In genomic region chr4:135097910-135098891, GRCm38 (mm10) we compare ENCODE assay signal across 22 mouse cellular contexts. TPM values are rescaled to one million over a fixed set of nuclear protein-coding genes. Genes with fewer than 3 reads are reported as not detected.
DNase-seq lines count a peak whose midpoint lies in the region; ATAC-seq lines count a peak whose summit lies in the region.
"Had no signal": no experiment of that assay in that cellular context is flagged by ENCODE, and none has a peak within 500 bp of the region (broad histone marks: within the 10 kb centered on the region; RNA-seq: fewer than 3 reads in every experiment).

No protein-coding gene starts in this region.

- H3K9ac ChIP-seq in forebrain, embryonic 15.5 days (replicated peaks), result no peak overlapping the region
- no peak overlapping the region for H3K9ac ChIP-seq in neural tube, embryonic 15.5 days (replicated peaks)
- H3K9ac ChIP-seq: liver, embryonic 12.5 days; lung, embryonic 15.5 days; neural tube, embryonic 13.5 days; stomach, embryonic 15.5 days had no signal

- H3K4me3 ChIP-seq in forebrain, embryonic 10.5 days, result no peak overlapping the region
- H3K4me3 ChIP-seq in forebrain, embryonic 15.5 days, result no peak overlapping the region
- H3K4me3 ChIP-seq in megakaryocyte, embryonic 14.5 days (replicated peaks), result peak overlapping the region; percentile 66
- no peak overlapping the region for H3K4me3 ChIP-seq in neural tube, embryonic 15.5 days (replicated peaks)
- H3K4me3 ChIP-seq: erythroblast, embryonic 14.5 days; hindbrain, embryonic 10.5 days; liver, embryonic 12.5 days; lung, embryonic 15.5 days; neural tube, embryonic 13.5 days; stomach, embryonic 15.5 days had no signal

- no peaks in the 10 kb centered on the region for H3K4me1 ChIP-seq in forebrain, embryonic 10.5 days
- no peaks in the 10 kb centered on the region for H3K4me1 ChIP-seq in forebrain, embryonic 15.5 days
- H3K4me1 ChIP-seq in megakaryocyte, embryonic 14.5 days, result peaks cover 84% of the 10 kb centered on the region
- no peaks in the 10 kb centered on the region for H3K4me1 ChIP-seq in neural tube, embryonic 15.5 days
- H3K4me1 ChIP-seq: hindbrain, embryonic 10.5 days; liver, embryonic 12.5 days; lung, embryonic 15.5 days; neural tube, embryonic 13.5 days; stomach, embryonic 15.5 days had no signal

- no peaks in the 10 kb centered on the region for H3K9me3 ChIP-seq in forebrain, embryonic 10.5 days
- no peaks in the 10 kb centered on the region for H3K9me3 ChIP-seq in forebrain, embryonic 15.5 days
- peaks cover 8% of the 10 kb centered on the region for H3K9me3 ChIP-seq in megakaryocyte, embryonic 14.5 days
- no peaks in the 10 kb centered on the region for H3K9me3 ChIP-seq in neural tube, embryonic 15.5 days (replicated peaks)
- H3K9me3 ChIP-seq: hindbrain, embryonic 10.5 days; liver, embryonic 12.5 days; lung, embryonic 15.5 days; neural tube, embryonic 13.5 days; stomach, embryonic 15.5 days had no signal

- H3K4me2 ChIP-seq in forebrain, embryonic 15.5 days (replicated peaks), result no peak overlapping the region
- no peak overlapping the region for H3K4me2 ChIP-seq in neural tube, embryonic 15.5 days
- H3K4me2 ChIP-seq: liver, embryonic 12.5 days; lung, embryonic 15.5 days; neural tube, embryonic 13.5 days; stomach, embryonic 15.5 days had no signal

- H3K36me3 ChIP-seq in forebrain, embryonic 10.5 days (replicated peaks), result no peaks in the 10 kb centered on the region
- no peaks in the 10 kb centered on the region for H3K36me3 ChIP-seq in forebrain, embryonic 15.5 days
- peaks cover 4% of the 10 kb centered on the region for H3K36me3 ChIP-seq in megakaryocyte, embryonic 14.5 days (replicated peaks; ENCODE audit: low read length)
- no peaks in the 10 kb centered on the region for H3K36me3 ChIP-seq in neural tube, embryonic 15.5 days
- H3K36me3 ChIP-seq: hindbrain, embryonic 10.5 days; liver, embryonic 12.5 days; lung, embryonic 15.5 days; neural tube, embryonic 13.5 days; stomach, embryonic 15.5 days had no signal

- WGBS in forebrain, embryonic 10.5 days, result 85% methylated on average over 17 of the region's 17 CpGs
- WGBS in forebrain, embryonic 15.5 days, result 87% methylated on average over 17 of the region's 17 CpGs
- 93% methylated on average over 17 of the region's 17 CpGs for WGBS in neural tube, embryonic 15.5 days

- peak overlapping the region; percentile 25; the same call in 1 of the 2 replicates for H3K27ac ChIP-seq in forebrain, embryonic 10.5 days
- no peak overlapping the region for H3K27ac ChIP-seq in forebrain, embryonic 15.5 days (replicated peaks)
- no peak overlapping the region for H3K27ac ChIP-seq in neural tube, embryonic 15.5 days (replicated peaks)
- H3K27ac ChIP-seq: hindbrain, embryonic 10.5 days; liver, embryonic 12.5 days; lung, embryonic 15.5 days; neural tube, embryonic 13.5 days; stomach, embryonic 15.5 days had no signal

- no peak for DNase-seq in forebrain, embryonic 10.5 days (ENCODE audit: extremely low spot score, low spot score)
- peak; percentile 68 for DNase-seq in T-cell, adult 2 months (ENCODE audit: low spot score)
- peak; percentile 69 for DNase-seq in thymus, postnatal 14 days
- no peak for DNase-seq in ovary, adult 18-20 months (ENCODE audit: low spot score)
- DNase-seq in cerebellum, adult 11-12 months, result no peak
- DNase-seq: adrenal gland, postnatal 36 days; cerebellum, postnatal 10 days; layer of hippocampus, postnatal 36 days had no signal

- no peak for ATAC-seq in forebrain, embryonic 15.5 days (replicated peaks)
- no peak for ATAC-seq in neural tube, embryonic 15.5 days (ENCODE audit: low FRiP score)
- ATAC-seq: forebrain, embryonic 16.5 days; intestine, embryonic 16.5 days; liver, embryonic 12.5 days; Patski had no signal

- peaks cover 9% of the 10 kb centered on the region; the same call in 1 of the 2 replicates for H3K27me3 ChIP-seq in forebrain, embryonic 10.5 days (ENCODE audit: poor library complexity, severe bottlenecking)
- no peaks in the 10 kb centered on the region; the same call in 1 of the 2 replicates for H3K27me3 ChIP-seq in forebrain, embryonic 15.5 days
- H3K27me3 ChIP-seq in megakaryocyte, embryonic 14.5 days (replicated peaks), result no peaks in the 10 kb centered on the region
- peaks cover 4% of the 10 kb centered on the region; the same call in 1 of the 2 replicates for H3K27me3 ChIP-seq in neural tube, embryonic 15.5 days (replicated peaks)
- H3K27me3 ChIP-seq: neural tube, embryonic 13.5 days; Patski had no signal

RNA-seq across cellular contexts. Expression of gene Runx3, which starts 22.3 kb away (rescaled TPM):
- 0.04 TPM in 1 of 2 replicates, not detected in the other for polyA plus RNA-seq in forebrain, embryonic 10.5 days (2016; fragmentation: Nextera tagmentation; extraction: Ambion mirVana)
- polyA plus RNA-seq in forebrain, embryonic 15.5 days (2015; fragmentation: Nextera tagmentation; extraction: Ambion mirVana), result not detected in 2 replicates
- polyA plus RNA-seq in megakaryocyte, embryonic 14.5 days (2012; ENCODE audit: insufficient read depth, low replicate concordance), result 128 and 414 TPM in 2 replicates
- polyA plus RNA-seq in neural tube, embryonic 15.5 days (2015; fragmentation: Nextera tagmentation; extraction: Ambion mirVana), result 0.19 and 1.1 TPM in 2 replicates
- polyA plus RNA-seq: forebrain, embryonic 16.5 days; kidney, embryonic 16.5 days; midbrain, postnatal 0 days had no signal

Comparison
In these comparisons a context has a peak if more than half of its experiments do, and no peak if none do; other contexts are left out.
1. DNase-seq: peak in T-cell, adult 2 months (single experiment) and thymus, postnatal 14 days (single experiment); none in forebrain, embryonic 10.5 days (single experiment), ovary, adult 18-20 months (single experiment) and cerebellum, adult 11-12 months (single experiment).
2. RNA of gene Runx3, which starts 22.3 kb away (polyA plus RNA-seq): 128 to 414 TPM in megakaryocyte, embryonic 14.5 days; 0.19 to 1.1 TPM in neural tube, embryonic 15.5 days, 0.04 TPM in forebrain, embryonic 10.5 days and not detected in forebrain, embryonic 15.5 days; every median in the first group is over 10 times any median in the second.